Mouse (Mus musculus) erythroblast, embryonic 14.5 days (primary cell): ENCODE measurements around the gene Spon1. TPM values are rescaled to one million over a fixed set of nuclear protein-coding genes. Genes with fewer than 3 reads are reported as not detected.

Experiments used
- H3K27me3 ChIP-seq: 2 replicates; pipeline ENCODE4 v1.6.1; 2012; ENCODE audit warnings: inconsistent platforms; ENCODE audit not compliant: control insufficient read depth
- H3K36me3 ChIP-seq: 2 replicates; pipeline ENCODE4 v1.6.1; 2012; ENCODE audit warnings: mild to moderate bottlenecking, inconsistent platforms; ENCODE audit not compliant: control insufficient read depth
- H3K4me1 ChIP-seq: 2 replicates; pipeline ENCODE4 v1.6.1; 2012; ENCODE audit warnings: inconsistent platforms; ENCODE audit not compliant: control insufficient read depth
- H3K4me3 ChIP-seq: replicated peaks from 2 replicates; pipeline ENCODE3; 2012; ENCODE audit warnings: moderate library complexity, mild to moderate bottlenecking, inconsistent platforms
- H3K9me3 ChIP-seq: 2 replicates; pipeline ENCODE4 v1.6.1; 2012; ENCODE audit warnings: low read length, inconsistent platforms, mixed read lengths; ENCODE audit not compliant: control insufficient read depth
- GATA1 ChIP-seq: IDR thresholded peaks from 2 replicates; pipeline ENCODE4 v1.6.1; 2012; ENCODE audit warnings: low read length, inconsistent platforms, mixed read lengths
- TAL1 ChIP-seq: IDR thresholded peaks from 3 replicates; pipeline ENCODE4 v1.6.1; 2012; ENCODE audit warnings: low read length, inconsistent platforms, mixed read lengths
- polyA plus RNA-seq: library from polyadenylated mRNA; stranded (reverse); fragments of >175 nt; gene quantifications from 2 replicates; pipeline ENCODE4 v1.2.3, GENCODE M21; 2012

The Spon1 gene
- polyA plus RNA-seq, 1 experiment = not detected

DNA sequence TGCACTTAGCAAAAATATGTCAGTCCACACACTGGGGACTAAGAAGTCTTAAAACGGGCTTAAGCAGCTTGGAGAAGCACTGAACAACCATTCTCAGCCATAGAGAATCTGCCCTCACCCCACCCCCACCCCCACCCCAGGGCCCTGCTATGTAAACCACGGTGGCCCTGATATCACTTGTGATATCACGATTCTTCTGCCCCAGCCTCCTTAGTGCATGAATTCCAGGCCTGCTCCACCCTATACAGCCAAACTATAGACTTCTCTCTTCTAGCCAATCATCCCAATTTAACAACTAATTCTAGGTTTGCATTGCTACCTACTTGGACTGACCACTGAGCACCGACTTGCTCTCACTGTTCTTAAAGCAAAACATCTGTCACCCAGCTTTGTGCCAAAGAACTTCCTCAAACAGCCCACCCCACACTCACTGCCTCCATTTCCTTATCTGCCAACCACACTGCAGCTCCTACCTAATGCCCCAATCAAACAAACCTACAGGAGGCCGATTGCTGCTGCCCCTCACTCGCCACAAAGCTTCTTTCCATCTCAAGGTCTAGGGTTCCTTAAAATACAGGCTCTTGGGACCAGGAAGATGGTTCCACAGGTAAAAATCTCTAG is 278.2 kb downstream of the Spon1 start:
- H3K4me3 ChIP-seq = no peak overlapping the region
- no peaks in the 10 kb centered on the region for H3K9me3 ChIP-seq
- peaks cover 2% of the 10 kb centered on the region for H3K4me1 ChIP-seq
- no peak for TF ChIP-seq GATA1
- no peak for TF ChIP-seq TAL1
- peaks cover 2% of the 10 kb centered on the region; the same call in 1 of the 2 replicates for H3K36me3 ChIP-seq
- no peaks in the 10 kb centered on the region for H3K27me3 ChIP-seq

DNA sequence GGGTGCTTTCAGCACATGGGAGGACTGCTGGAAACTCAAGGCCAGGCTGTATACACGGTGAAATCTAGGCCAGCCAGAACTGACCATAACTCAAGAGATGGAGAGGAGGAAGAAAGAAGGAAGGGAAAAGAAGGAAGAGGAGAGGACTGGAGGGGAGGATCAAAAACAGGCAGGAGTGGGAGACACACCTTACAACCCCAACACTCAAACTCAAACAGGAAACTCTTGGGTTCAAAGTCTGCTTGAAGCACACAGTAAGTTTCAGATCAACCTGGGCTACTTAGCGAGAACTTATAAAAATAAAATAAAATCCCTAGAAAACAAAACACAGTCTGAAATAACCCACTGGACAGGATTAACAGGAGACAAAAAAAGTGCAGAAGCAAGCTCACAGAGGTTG is 280.0 kb downstream of the Spon1 start:
- no peaks in the 10 kb centered on the region for H3K9me3 ChIP-seq
- no peak overlapping the region for H3K4me3 ChIP-seq
- H3K4me1 ChIP-seq = peaks cover 2% of the 10 kb centered on the region
- no peaks in the 10 kb centered on the region; the same call in 1 of the 2 replicates for H3K36me3 ChIP-seq
- H3K27me3 ChIP-seq = no peaks in the 10 kb centered on the region
- no peak for TF ChIP-seq TAL1
- TF ChIP-seq GATA1 = no peak

DNA sequence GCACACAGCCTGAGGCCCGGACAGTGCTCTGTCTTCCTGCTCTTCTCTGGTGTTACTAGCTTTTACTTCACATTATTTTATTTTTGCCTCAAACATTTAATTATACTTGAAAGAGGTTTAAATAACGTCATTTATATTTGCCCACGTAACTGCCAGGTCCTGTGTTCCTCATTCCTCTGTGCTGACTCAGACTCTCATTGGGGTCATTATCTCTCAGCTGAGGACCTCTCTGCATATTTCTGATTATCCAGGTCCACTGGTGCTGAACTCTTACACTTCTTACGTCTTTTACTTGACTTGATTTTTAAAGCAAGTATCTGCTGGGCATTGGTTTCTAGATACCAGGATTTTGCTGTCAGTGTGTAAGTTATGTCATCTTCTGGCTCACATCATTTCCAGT is 287.9 kb downstream of the Spon1 start:
- H3K4me3 ChIP-seq = no peak overlapping the region
- H3K4me1 ChIP-seq = no peaks in the 10 kb centered on the region
- TF ChIP-seq GATA1 (no peak), TAL1 (no peak)
- no peaks in the 10 kb centered on the region; the same call in 1 of the 2 replicates for H3K36me3 ChIP-seq
- H3K9me3 ChIP-seq = no peaks in the 10 kb centered on the region
- no peaks in the 10 kb centered on the region for H3K27me3 ChIP-seq

DNA sequence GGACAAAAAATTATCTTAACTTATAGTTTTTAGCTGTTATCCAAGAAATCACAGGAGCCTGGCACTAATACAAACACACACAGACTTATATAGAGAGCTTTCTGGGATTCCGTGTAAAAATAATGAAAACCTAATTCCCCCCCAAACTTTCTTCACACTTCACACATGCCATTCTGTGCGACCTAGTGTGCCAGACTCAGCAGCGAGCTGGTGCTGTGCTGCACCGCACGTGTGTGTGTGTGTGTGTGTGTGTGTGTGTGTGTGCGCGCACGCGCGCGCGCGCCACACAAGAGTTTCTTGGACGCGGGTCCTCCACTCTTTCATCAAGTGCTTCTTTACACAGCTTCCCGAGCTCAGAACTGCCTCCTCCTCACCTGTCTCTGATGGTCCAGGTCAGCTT is 292.4 kb downstream of the Spon1 start:
- no peaks in the 10 kb centered on the region for H3K27me3 ChIP-seq
- H3K4me3 ChIP-seq = no peak overlapping the region
- H3K36me3 ChIP-seq = no peaks in the 10 kb centered on the region; the same call in 1 of the 2 replicates
- H3K4me1 ChIP-seq = no peaks in the 10 kb centered on the region
- no peak for TF ChIP-seq TAL1
- TF ChIP-seq GATA1 = no peak
- H3K9me3 ChIP-seq = no peaks in the 10 kb centered on the region

DNA sequence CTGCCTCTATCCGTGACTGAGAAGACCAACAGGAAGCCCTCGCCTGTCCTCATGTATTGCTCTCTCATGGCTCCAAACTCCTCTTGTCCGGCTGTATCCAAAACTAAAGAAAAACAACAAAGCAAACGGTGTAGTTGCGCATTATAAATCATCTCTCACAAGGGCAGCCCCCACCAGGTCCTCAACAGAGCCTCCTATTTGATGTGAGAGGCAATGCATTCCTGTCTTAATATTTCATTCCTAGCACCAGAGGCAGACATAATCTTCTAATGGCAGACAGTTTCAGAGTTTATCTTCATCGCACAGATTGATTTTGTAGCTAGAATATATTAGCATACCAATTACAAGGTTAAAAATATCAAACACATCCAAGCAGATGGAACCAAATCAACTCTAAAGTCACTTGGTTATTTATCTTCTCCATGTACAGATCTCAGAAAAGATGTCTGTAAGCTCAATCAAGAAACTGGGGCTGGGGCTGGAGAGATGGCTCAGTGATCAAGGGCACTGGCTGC is 293.2 kb downstream of the Spon1 start:
- Histone ChIP-seq H3K4me1 (no peaks in the 10 kb centered on the region), H3K27me3 (no peaks in the 10 kb centered on the region), H3K36me3 (no peaks in the 10 kb centered on the region; the same call in 1 of the 2 replicates), H3K9me3 (no peaks in the 10 kb centered on the region), H3K4me3 (no peak overlapping the region)
- no peak for TF ChIP-seq GATA1
- no peak for TF ChIP-seq TAL1

DNA sequence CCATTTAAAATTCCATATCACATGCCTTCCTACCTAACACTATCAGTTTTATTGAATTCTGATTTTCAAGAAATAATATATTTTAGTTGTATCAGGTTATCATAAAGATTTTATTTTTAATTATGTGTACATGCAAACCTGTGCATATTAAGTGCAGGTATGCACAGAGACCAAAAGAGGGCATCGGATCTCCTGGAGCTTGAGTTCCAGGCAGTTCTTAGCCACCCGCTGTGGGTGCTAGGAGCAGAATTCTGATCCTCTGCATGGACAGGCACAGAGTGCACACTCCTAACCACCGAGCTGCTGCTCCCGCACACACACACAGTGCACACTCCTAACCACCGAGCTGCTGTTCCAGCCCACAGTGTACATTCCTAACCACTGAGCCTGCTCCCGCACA is 294.6 kb downstream of the Spon1 start:
- Histone ChIP-seq H3K9me3 (no peaks in the 10 kb centered on the region), H3K4me3 (no peak overlapping the region), H3K4me1 (no peaks in the 10 kb centered on the region), H3K27me3 (no peaks in the 10 kb centered on the region), H3K36me3 (no peaks in the 10 kb centered on the region; the same call in 1 of the 2 replicates)
- no peak for TF ChIP-seq GATA1
- TF ChIP-seq TAL1 = no peak

DNA sequence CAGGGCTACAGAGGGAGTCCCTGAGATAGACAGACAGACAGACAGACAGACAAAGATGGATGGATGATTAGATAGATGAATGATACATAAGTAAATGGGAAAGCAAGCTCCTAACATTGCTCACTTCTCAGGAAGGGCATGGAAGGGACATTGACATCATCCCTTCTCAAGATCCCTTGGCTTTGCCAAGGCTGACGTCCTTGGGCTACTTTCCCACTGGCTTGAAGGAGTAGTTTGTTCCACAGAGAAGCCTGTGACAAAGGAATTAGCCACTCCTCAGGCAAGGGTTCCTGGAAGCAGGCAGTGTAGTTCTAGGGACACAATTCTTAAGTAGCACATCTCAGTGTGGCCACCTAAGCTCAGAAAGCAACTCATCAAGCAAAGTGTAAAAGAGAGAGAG is 296.7 kb downstream of the Spon1 start:
- TF ChIP-seq GATA1 = no peak
- no peak for TF ChIP-seq TAL1
- Histone ChIP-seq H3K4me3 (no peak overlapping the region), H3K9me3 (no peaks in the 10 kb centered on the region), H3K36me3 (no peaks in the 10 kb centered on the region), H3K27me3 (no peaks in the 10 kb centered on the region), H3K4me1 (peaks cover 7% of the 10 kb centered on the region)

DNA sequence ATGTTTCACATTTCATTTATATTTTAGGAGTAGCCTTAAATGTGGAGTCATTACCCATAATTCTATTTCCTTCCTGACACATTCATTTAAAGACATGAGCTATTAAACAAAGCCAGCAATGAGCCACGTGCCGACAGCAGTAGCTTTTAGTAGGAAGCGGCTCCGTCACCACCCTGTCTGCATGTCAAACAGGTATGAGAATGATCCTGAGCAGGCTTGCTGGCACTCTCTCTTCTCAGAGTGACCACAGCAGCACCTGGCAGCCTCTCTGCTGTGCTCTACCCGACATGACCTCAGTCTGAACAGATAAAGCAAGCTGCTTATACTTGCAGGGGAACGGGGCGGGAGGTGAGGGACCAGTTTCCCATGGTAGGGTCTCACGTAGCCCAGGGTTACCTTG is 297.7 kb downstream of the Spon1 start:
- no peak overlapping the region for H3K4me3 ChIP-seq
- no peaks in the 10 kb centered on the region for H3K36me3 ChIP-seq
- no peak for TF ChIP-seq GATA1
- TF ChIP-seq TAL1 = no peak
- H3K9me3 ChIP-seq = no peaks in the 10 kb centered on the region
- H3K4me1 ChIP-seq = peaks cover 7% of the 10 kb centered on the region
- no peaks in the 10 kb centered on the region for H3K27me3 ChIP-seq

DNA sequence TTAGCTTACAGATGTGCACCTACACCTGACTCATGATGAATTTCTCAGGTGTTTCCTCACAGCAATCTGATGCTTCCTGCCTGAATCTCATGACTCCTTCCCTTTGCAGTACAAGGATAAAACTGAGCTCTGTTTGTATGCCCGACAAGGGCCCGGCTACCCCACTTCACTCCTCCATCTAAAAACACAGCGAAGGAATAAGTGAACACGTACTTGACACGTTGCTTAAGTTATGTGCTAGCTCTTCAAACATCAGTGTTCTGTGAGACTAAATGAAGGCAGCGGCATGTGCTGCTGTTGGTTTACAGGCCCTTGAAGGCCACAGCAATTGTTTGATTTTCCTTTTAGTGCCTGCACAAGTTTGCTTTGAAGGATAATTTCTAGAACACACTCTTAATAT is 298.2 kb downstream of the Spon1 start:
- no peaks in the 10 kb centered on the region for H3K36me3 ChIP-seq
- peaks cover 7% of the 10 kb centered on the region for H3K4me1 ChIP-seq
- no peak overlapping the region for H3K4me3 ChIP-seq
- TF ChIP-seq TAL1 (no peak), GATA1 (no peak)
- H3K27me3 ChIP-seq = no peaks in the 10 kb centered on the region
- no peaks in the 10 kb centered on the region for H3K9me3 ChIP-seq
